Mouse (Mus musculus): ENCODE measurements around the gene Irx3. TPM values are rescaled to one million over a fixed set of nuclear protein-coding genes. Genes with fewer than 3 reads are reported as not detected.

The Irx3 gene
- polyA plus RNA-seq (2012; rRNA removed) = 17.4 and 33.7 TPM in 2 replicates

DNA sequence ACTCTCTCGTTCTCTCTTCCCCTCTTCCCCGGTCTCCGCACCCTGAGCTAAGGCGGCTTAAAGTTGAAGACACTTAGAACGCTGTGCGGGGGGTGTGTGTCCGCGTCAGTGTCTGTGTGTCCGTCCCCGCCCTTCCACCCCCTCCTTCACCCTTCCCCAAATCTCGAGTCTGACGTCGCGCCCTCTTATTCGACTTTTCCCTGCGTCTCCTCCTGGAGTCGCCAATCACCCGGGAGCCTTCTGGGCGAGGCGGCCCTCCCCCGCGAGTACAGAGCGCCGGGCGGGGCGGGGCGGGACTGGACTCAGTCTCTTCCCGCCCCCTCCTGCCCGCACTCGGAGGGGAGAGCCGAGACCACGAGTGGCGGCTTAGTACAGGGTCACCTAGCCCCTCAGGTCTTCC, at the start of gene Irx3:
Gene Irx3, minus strand, starts transcription at position 229 of the 400 bp plus-strand sequence.
- peak; percentile 86 for DNase-seq (ENCODE audit: low read depth)
- TF ChIP-seq CTCF (IDR thresholded peaks at IDR 0.05; ENCODE audit: borderline replicate concordance, extremely low read depth, insufficient read depth, insufficient read length) = no peak
- TF ChIP-seq POLR2A (IDR thresholded peaks at IDR 0.05; ENCODE audit: borderline replicate concordance, extremely low read depth, insufficient read depth, insufficient read length, poor library complexity, severe bottlenecking) = no peak

DNA sequence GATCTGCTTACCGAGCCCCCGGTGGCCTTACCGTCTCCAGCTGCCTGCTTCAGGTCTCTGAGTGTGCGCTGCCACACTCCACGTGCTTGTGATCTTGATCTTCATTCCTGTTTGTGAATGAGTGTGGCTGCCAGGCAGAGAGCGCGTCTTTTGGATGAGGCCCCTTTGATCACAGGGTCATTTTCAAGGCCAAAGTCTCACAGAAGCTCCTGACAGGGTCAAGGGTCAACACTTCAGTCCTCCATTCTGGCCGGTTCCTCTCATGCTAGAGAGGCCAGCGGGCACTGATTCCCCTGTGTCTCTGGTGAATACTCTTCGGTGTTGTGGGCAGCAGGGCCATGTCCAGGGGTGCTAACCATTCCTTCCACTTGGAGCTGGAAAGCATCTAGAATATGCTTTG, 49.5 kb upstream of the Irx3 start:
- DNase-seq (ENCODE audit: low read depth) = no peak
- no peak for TF ChIP-seq CTCF (IDR thresholded peaks at IDR 0.05; ENCODE audit: borderline replicate concordance, extremely low read depth, insufficient read depth, insufficient read length)

DNA sequence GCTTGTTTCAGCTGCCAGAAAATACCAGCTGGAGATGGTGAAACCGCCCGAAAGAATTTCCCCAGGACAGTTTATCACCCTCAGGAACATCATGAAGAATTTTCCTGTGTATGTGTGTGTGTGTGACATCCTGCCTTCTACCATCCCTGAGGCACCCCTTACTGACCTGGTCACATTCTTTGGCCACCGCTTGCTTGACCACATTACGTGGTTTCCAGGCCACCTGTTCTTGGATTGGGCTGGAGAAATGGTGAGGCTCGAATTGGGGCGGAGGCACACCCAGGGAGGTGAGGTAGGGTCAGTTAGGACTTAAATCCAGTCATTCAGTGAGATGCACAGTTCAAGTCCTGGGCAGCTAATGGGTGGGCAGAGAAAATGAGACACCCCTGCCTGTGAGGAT, 48.1 kb upstream of the Irx3 start:
- DNase-seq (ENCODE audit: low read depth) = no peak
- no peak for TF ChIP-seq CTCF (IDR thresholded peaks at IDR 0.05; ENCODE audit: borderline replicate concordance, extremely low read depth, insufficient read depth, insufficient read length)
- TF ChIP-seq POLR2A (IDR thresholded peaks at IDR 0.05; ENCODE audit: borderline replicate concordance, extremely low read depth, insufficient read depth, insufficient read length, poor library complexity, severe bottlenecking) = no peak

DNA sequence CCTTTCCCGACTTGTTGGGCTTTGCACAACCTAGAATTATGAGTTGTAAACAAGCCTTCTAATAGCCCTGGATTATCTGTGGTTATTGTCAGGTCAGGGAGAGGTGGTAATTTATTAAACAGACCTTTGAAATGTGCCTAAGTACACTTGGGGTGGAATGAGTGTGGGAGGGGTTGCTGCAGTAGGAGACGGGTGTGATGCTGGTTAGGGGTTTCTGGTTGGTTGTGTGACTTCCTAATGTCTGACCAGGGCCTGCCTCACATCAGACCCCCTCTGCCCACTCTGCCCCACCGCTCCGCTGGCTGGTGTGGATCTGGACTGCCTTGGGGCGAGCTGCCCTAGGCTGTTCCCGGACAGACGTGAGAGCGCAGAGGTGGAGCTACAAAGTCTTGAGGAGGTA, 47.7 kb upstream of the Irx3 start:
- no peak for DNase-seq (ENCODE audit: low read depth)
- TF ChIP-seq CTCF (IDR thresholded peaks at IDR 0.05; ENCODE audit: borderline replicate concordance, extremely low read depth, insufficient read depth, insufficient read length) (no peak), POLR2A (IDR thresholded peaks at IDR 0.05; ENCODE audit: borderline replicate concordance, extremely low read depth, insufficient read depth, insufficient read length, poor library complexity, severe bottlenecking) (no peak)

DNA sequence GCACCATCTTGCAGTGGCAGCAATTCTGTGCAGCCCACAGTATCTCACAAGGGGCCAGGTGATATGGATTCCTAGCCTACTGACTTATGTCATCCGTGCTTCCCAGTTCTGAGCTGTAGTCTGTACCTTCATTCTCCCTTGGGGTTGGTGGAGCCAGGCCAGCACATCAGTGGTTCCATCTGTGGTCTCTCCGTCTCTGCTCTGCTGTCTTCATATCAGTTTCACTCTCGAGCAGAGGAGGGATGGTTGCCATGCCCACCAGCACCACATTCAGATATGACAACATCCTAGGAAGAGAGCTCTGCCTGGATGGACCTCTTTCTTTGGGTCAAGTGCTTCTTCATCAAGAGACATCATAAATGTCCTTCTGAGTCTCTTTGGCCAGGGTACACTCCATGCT, 43.8 kb upstream of the Irx3 start:
- DNase-seq (ENCODE audit: low read depth) = no peak
- TF ChIP-seq POLR2A (IDR thresholded peaks at IDR 0.05; ENCODE audit: borderline replicate concordance, extremely low read depth, insufficient read depth, insufficient read length, poor library complexity, severe bottlenecking) (no peak), CTCF (IDR thresholded peaks at IDR 0.05; ENCODE audit: borderline replicate concordance, extremely low read depth, insufficient read depth, insufficient read length) (no peak)

DNA sequence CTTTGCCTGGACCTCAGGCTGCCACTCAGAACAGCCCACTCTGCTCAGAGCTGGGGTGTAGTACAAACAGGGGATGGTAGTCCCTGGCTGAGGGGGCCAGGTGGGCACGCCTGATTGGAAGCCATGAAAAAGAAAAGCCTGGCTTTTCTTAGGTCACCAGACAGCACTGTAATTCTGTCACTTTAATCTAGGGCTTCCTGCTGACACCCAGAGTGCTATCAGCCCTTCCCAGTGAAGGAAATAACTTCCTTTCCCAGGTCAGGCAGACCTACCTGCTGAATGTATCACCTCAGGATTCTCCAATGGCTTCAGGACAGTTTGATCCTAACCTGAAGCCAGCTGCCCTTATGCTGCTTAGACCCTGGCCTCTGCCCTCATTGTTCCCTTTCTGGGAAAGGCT, 35.3 kb upstream of the Irx3 start:
- DNase-seq (ENCODE audit: low read depth) = no peak
- TF ChIP-seq CTCF (IDR thresholded peaks at IDR 0.05; ENCODE audit: borderline replicate concordance, extremely low read depth, insufficient read depth, insufficient read length) (no peak), POLR2A (IDR thresholded peaks at IDR 0.05; ENCODE audit: borderline replicate concordance, extremely low read depth, insufficient read depth, insufficient read length, poor library complexity, severe bottlenecking) (no peak)

DNA sequence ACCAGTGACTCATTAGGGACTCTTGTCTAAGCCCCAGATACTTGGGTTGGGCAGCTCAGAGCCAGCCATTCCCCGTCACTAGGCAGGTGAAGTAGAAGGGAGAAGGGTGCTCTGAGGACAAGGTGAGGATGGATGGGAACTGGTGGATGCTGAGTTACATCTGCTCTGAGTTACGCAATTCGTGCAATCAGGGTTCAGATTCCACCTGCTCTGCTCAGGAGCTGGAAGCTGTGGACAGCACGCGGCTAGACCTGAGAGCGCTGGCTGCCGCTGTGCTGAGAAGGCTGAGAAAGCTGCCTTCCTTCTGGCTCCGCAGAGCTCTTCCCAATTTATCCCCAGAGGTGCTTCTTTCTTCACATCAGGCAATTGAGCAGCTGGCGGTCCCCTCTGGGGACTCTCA, 34.8 kb upstream of the Irx3 start:
- DNase-seq (ENCODE audit: low read depth) = no peak
- TF ChIP-seq CTCF (IDR thresholded peaks at IDR 0.05; ENCODE audit: borderline replicate concordance, extremely low read depth, insufficient read depth, insufficient read length) (no peak), POLR2A (IDR thresholded peaks at IDR 0.05; ENCODE audit: borderline replicate concordance, extremely low read depth, insufficient read depth, insufficient read length, poor library complexity, severe bottlenecking) (no peak)

DNA sequence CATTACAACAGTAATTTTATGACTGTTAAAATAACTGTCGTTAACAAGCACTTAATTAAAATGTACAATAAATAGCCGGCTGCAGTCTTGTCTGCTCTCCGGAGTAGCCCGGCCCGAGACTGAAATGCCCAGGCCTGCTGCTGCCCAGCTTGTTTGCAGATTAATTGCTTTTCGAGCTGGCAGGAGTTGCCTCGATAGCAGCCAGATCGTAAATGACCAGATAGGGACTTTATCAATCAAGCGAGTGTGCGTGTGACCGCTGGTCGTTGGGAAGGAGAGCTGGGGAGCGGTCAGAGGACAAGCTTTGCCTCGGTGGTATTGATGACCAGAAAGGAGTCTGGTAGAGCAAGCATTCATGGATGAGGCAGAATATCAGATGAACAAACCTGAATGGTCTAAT, 25.8 kb upstream of the Irx3 start:
- no peak for TF ChIP-seq POLR2A (IDR thresholded peaks at IDR 0.05; ENCODE audit: borderline replicate concordance, extremely low read depth, insufficient read depth, insufficient read length, poor library complexity, severe bottlenecking)
- no peak for TF ChIP-seq CTCF (IDR thresholded peaks at IDR 0.05; ENCODE audit: borderline replicate concordance, extremely low read depth, insufficient read depth, insufficient read length)
- DNase-seq (ENCODE audit: low read depth) = no peak

DNA sequence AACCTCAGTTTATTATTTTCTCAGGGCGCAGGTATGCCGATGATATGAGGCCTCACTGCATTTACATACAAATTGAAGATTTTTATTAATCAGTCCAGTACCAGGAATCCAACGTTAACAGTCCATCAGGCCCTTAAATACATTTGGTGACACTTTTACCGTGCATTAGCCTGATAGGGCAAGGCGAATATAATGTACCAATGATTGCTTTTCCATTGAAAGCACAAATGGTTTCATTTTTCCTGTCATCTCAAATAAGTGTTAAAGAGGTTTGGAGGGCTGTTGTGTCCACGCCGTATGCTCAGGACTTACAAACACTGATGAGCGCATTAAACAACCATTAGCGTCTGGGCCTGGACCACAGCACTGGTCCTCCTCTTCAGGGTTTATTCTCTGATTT, 25.3 kb upstream of the Irx3 start:
- peak; percentile 51 for DNase-seq (ENCODE audit: low read depth)
- TF ChIP-seq CTCF (IDR thresholded peaks at IDR 0.05; ENCODE audit: borderline replicate concordance, extremely low read depth, insufficient read depth, insufficient read length) (no peak), POLR2A (IDR thresholded peaks at IDR 0.05; ENCODE audit: borderline replicate concordance, extremely low read depth, insufficient read depth, insufficient read length, poor library complexity, severe bottlenecking) (no peak)

DNA sequence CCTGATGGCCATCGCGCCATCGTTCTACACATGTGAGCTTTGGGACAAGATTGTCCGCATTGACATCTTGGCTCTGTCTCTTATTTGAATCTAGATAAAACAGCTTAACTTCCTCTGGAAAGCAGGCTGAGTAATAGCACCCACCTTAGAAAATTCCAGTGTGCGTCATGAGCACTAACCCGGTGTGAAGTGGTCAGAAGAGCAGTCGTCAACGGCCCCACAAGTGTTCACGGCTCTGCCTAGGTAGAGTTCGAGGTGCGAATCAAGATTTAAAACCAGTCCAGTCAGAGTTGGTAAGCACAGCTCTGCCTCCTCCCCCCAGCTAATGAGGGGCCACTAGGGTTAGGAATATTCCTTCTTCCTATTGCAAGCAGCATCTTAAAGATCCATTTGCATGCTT, 21.5 kb upstream of the Irx3 start:
- TF ChIP-seq POLR2A (IDR thresholded peaks at IDR 0.05; ENCODE audit: borderline replicate concordance, extremely low read depth, insufficient read depth, insufficient read length, poor library complexity, severe bottlenecking) (no peak), CTCF (IDR thresholded peaks at IDR 0.05; ENCODE audit: borderline replicate concordance, extremely low read depth, insufficient read depth, insufficient read length) (no peak)
- no peak for DNase-seq (ENCODE audit: low read depth)

DNA sequence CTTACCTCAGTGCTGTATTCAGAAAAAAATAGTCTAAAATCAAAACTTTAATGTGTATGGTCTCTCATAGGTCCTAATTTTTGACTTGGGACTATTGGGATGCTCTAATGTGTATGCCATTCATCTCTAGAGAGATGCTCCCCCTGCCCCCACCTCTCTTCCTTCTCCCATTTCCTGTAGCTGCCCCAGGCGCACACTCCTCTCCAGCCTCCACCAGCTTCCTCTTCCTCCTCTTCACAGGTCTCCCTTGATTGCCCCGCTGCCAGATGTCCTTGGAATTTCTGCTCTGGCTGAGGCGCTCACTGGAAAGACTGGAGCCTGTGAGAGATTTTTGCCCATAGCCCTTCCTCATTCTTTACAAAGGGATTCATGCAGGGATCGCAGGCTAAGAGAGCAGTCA, 20.9 kb upstream of the Irx3 start:
- DNase-seq (ENCODE audit: low read depth) = no peak
- TF ChIP-seq POLR2A (IDR thresholded peaks at IDR 0.05; ENCODE audit: borderline replicate concordance, extremely low read depth, insufficient read depth, insufficient read length, poor library complexity, severe bottlenecking) = no peak
- no peak for TF ChIP-seq CTCF (IDR thresholded peaks at IDR 0.05; ENCODE audit: borderline replicate concordance, extremely low read depth, insufficient read depth, insufficient read length)

DNA sequence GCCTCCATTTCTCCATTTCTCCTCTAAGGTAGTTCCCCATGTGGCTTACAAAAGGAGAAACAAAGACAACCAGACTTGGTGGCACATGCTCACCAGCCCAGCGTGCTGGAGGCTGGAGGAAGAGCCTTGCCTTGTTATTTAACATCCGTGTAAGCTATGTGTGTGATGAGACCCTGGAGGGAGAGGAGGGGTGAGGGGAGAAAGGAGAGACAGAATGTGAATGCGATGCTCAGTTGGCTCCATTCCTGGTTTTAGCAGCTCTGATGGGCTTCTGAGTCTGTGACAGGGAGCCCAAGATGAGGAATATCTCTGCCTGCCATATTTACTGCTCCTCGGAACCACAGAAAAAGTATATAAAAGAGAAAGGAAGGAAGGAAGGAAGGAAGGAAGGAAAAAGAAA, 20.1 kb upstream of the Irx3 start:
- peak; percentile 62 for DNase-seq (ENCODE audit: low read depth)
- TF ChIP-seq CTCF (IDR thresholded peaks at IDR 0.05; ENCODE audit: borderline replicate concordance, extremely low read depth, insufficient read depth, insufficient read length) (no peak), POLR2A (IDR thresholded peaks at IDR 0.05; ENCODE audit: borderline replicate concordance, extremely low read depth, insufficient read depth, insufficient read length, poor library complexity, severe bottlenecking) (no peak)

DNA sequence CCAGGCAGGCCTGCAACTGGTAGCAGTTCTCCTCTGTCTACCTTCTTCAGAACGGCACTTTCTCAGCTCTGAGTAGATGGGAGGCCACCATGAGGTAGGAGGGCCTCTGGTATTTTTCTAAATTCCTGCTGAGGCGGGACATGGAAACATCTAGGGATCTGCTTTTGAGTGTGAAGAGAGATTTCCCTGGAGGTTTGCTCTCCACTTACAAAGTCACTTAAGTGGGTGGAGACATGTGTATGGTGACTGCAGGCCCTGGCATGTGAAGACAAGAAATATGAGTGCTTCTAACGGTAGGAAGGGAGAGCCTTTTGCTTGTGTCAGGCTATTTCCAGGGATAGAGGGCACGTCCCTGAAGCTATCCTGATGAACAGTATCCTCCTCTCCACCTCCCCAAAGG, 17.9 kb upstream of the Irx3 start:
- TF ChIP-seq POLR2A (IDR thresholded peaks at IDR 0.05; ENCODE audit: borderline replicate concordance, extremely low read depth, insufficient read depth, insufficient read length, poor library complexity, severe bottlenecking) = no peak
- no peak for TF ChIP-seq CTCF (IDR thresholded peaks at IDR 0.05; ENCODE audit: borderline replicate concordance, extremely low read depth, insufficient read depth, insufficient read length)
- DNase-seq (ENCODE audit: low read depth) = no peak

Measured in brain, embryonic 14.5 days (tissue).